Mouse (Mus musculus) midbrain, embryonic 11.5 days (tissue): Measurements from ENCODE around the gene Adcy5. TPM values are rescaled to one million over a fixed set of nuclear protein-coding genes. Genes with fewer than 3 reads are reported as not detected.
A peak's percentile ranks its signal among the peaks of the same experiment; 100 is the strongest.

ENCODE experiments used
- ATAC-seq: fragments of 200-750 bp; cut with Nextera tagmentation; 2 replicates; pipeline ENCODE4 v1.8.0; 2017; ENCODE audit warnings: moderate TSS enrichment, moderate library complexity; ENCODE audit not compliant: low FRiP score
- DNase-seq: peaks from one replicate; pipeline ENCODE4 v3.0.0; 2015; ENCODE audit warnings: low spot score; ENCODE audit errors: missing footprints
- H3K27ac ChIP-seq: fragments of 300-500 bp; sonication (generic); 2 replicates; pipeline ENCODE4 v1.5.1; 2014; ENCODE audit warnings: low read depth, low read length
- H3K27me3 ChIP-seq: fragments of 300-500 bp; sonication (generic); 2 replicates; pipeline ENCODE4 v1.6.1; 2014; ENCODE audit warnings: mild to moderate bottlenecking, low read length, moderate library complexity, mixed read lengths; ENCODE audit not compliant: control insufficient read depth, insufficient read depth
- H3K36me3 ChIP-seq: fragments of 300-500 bp; sonication (generic); 2 replicates; pipeline ENCODE4 v1.6.1; 2014; ENCODE audit warnings: mild to moderate bottlenecking, low read length, moderate library complexity, mixed read lengths; ENCODE audit not compliant: control insufficient read depth, insufficient read depth
- H3K4me1 ChIP-seq: fragments of 300-500 bp; sonication (generic); 2 replicates; pipeline ENCODE4 v1.6.1; 2014; ENCODE audit warnings: low read length; ENCODE audit not compliant: control insufficient read depth, insufficient read depth
- H3K4me2 ChIP-seq: fragments of 300-500 bp; sonication (generic); 2 replicates; pipeline ENCODE4 v1.6.1; 2014; ENCODE audit warnings: mild to moderate bottlenecking, moderate library complexity
- H3K4me3 ChIP-seq: fragments of 300-500 bp; sonication (generic); 2 replicates; pipeline ENCODE4 v1.5.1; 2014; ENCODE audit warnings: low read depth, low read length
- H3K9ac ChIP-seq: fragments of 300-500 bp; sonication (generic); 2 replicates; pipeline ENCODE4 v1.6.1; 2014; ENCODE audit warnings: low read length
- H3K9me3 ChIP-seq: fragments of 300-500 bp; sonication (generic); 2 replicates; pipeline ENCODE4 v1.6.1; 2016; ENCODE audit warnings: low read length; ENCODE audit not compliant: control insufficient read depth
- WGBS: fragments of 180-500 bp; shearing (Covaris S2); extraction: QIAGEN DNeasy Blood & Tissue Kit; methylation state at CpG from one replicate; pipeline ENCODE4 v1.1.7; 2014; 5-methylcytosine and 5-hydroxymethylcytosine counted together
- polyA plus RNA-seq: library from polyadenylated mRNA; unstranded; fragments of >200 nt; fragmentation: Nextera tagmentation; extraction: Ambion mirVana; gene quantifications from 2 replicates; pipeline ENCODE4 v1.2.1, GENCODE M21; 2014

Adcy5 gene
- polyA plus RNA-seq, 1 experiment from 2014 or later, result 1.7 TPM

DNA sequence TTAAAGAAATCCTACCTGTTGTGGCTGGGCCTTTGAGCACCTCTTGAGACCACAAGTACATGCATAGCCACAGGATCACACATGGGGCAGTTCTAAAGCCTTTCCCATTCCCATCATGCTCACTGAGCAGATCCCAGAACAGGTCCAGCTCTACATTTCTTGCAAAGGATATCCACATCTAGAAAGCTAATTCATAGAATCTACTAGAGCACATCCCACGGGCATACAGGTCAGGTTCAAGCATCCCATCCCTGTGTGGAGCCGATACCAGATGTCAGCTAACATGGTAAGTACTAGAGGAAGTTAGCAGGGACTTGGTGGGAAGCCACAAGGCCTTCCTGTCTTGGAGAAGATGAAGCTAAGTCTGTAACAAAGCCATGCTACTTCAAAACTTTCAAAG is 152.0 kb downstream of the Adcy5 start:
- DNase-seq, result no peak
- Histone ChIP-seq H3K9ac (no peak overlapping the region), H3K4me3 (no peak overlapping the region), H3K9me3 (no peaks in the 10 kb centered on the region), H3K4me1 (peaks cover 2% of the 10 kb centered on the region; the same call in 1 of the 2 replicates), H3K4me2 (no peak overlapping the region), H3K27ac (no peak overlapping the region), H3K36me3 (no peaks in the 10 kb centered on the region), H3K27me3 (no peaks in the 10 kb centered on the region)
- WGBS, result 90% methylated on average over 2 of the region's 2 CpGs
- no peak for ATAC-seq

DNA sequence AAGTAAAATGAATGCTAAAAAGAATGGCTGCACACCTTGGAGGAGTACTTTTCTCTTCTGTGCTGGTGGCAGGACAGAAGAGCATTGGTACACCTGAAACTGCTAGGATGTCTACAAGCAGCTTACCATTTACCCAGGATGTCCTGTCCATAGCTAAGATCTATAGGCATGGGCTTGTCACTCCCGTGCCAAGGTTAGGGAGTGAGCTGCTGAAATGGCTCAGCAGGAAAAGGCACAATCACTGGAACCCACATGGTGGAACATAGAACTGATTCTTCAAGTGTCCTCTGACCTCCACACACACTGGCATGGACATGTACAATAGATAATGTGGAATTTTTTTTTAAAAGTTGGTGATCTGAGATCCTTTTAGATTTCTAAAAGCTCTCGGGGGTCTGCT is 152.7 kb downstream of the Adcy5 start:
- WGBS, result 93% methylated on average over 2 of the region's 2 CpGs
- no peak overlapping the region for H3K4me3 ChIP-seq
- no peaks in the 10 kb centered on the region for H3K9me3 ChIP-seq
- no peak overlapping the region for H3K27ac ChIP-seq
- DNase-seq, result no peak
- ATAC-seq, result no peak
- H3K4me1 ChIP-seq, result peaks cover 3% of the 10 kb centered on the region; the same call in 1 of the 2 replicates
- no peak overlapping the region for H3K4me2 ChIP-seq
- H3K36me3 ChIP-seq, result no peaks in the 10 kb centered on the region
- no peaks in the 10 kb centered on the region for H3K27me3 ChIP-seq
- no peak overlapping the region for H3K9ac ChIP-seq

DNA sequence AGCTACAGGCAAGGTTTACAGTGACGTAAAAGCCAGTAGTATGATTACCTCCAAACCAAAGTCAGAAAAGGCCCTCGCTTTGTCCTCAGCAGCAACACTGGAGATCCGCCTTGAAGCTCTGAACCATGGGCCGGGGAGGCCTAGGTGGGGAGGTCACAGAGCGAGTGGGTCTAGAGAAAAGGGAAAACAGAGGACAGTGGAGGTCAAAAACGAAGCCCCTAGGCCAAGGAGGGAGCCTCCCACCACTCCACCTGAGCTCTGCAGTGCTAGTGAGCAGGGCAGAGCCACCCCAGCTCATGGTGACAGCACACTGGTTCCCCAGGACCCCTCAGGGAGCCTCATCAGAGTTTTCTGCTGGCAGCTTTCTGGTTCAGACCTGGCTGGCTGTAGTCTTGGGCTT is 153.3 kb downstream of the Adcy5 start:
- ATAC-seq (no peak), DNase-seq (no peak)
- no peaks in the 10 kb centered on the region for H3K9me3 ChIP-seq
- no peak overlapping the region for H3K27ac ChIP-seq
- no peak overlapping the region for H3K4me2 ChIP-seq
- H3K27me3 ChIP-seq, result no peaks in the 10 kb centered on the region
- no peaks in the 10 kb centered on the region for H3K36me3 ChIP-seq
- H3K9ac ChIP-seq, result no peak overlapping the region
- H3K4me3 ChIP-seq, result no peak overlapping the region
- H3K4me1 ChIP-seq, result peaks cover 3% of the 10 kb centered on the region; the same call in 1 of the 2 replicates
- 84% methylated on average over 6 of the region's 6 CpGs for WGBS

DNA sequence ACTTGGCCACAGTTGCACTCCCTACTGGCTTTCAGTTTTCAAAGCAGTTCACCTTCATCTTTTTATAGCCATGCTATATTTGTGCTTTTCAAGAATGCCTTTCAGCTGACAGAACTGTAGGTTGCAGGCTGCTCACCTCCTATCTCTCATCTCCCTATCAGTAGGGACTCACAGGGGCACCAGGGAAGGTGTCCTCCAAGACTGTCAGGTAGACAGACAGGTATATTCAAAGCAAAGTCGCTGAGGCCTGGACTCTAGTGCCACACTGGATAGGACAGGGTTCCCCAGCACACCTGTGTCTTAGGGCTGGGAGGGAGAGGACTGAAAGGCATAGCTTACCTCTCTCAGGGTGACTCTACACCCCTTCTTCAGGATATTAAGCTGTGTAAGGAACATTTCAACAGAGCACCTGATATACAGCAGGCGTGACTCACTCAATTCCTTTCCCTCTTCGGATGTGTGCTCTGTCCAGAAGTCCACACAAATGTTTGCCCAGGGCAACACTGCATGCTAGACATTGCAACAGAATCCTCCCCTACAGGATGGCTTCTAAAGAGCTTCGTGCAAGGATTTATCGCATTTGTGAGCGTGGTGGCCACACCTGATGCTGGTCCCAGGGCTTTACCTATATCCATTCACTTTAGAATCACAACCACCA is 153.9 kb downstream of the Adcy5 start:
- H3K27me3 ChIP-seq, result no peaks in the 10 kb centered on the region
- H3K9ac ChIP-seq, result no peak overlapping the region
- no peak overlapping the region for H3K4me3 ChIP-seq
- peaks cover 3% of the 10 kb centered on the region; the same call in 1 of the 2 replicates for H3K4me1 ChIP-seq
- no peaks in the 10 kb centered on the region for H3K36me3 ChIP-seq
- H3K9me3 ChIP-seq, result no peaks in the 10 kb centered on the region
- WGBS, result 87% methylated on average over 6 of the region's 6 CpGs
- H3K27ac ChIP-seq, result no peak overlapping the region
- ATAC-seq (no peak), DNase-seq (no peak)
- H3K4me2 ChIP-seq, result no peak overlapping the region

DNA sequence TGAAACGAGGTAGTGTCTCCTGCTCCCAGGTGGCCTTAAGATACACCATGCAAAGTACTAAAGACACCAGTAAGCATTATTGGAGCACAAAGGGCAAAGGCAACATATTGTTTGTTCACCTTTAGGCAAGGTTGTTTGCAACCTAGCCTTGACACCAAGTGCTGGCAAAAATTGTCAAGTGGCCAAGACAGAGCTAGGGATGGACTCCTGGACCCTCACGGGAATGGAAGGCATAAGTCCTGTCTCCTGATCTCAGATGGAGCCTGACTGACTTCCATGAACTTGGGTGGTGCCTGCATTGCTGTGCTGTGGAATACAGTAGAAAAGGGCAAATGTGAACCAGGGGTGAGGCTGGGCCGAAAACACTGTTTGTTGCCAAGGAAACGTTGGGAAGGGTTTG is 155.0 kb downstream of the Adcy5 start:
- H3K27me3 ChIP-seq, result no peaks in the 10 kb centered on the region
- no peak overlapping the region for H3K27ac ChIP-seq
- H3K4me1 ChIP-seq, result peaks cover 3% of the 10 kb centered on the region; the same call in 1 of the 2 replicates
- DNase-seq, result no peak
- H3K36me3 ChIP-seq, result no peaks in the 10 kb centered on the region
- 84% methylated on average over 4 of the region's 4 CpGs for WGBS
- no peak for ATAC-seq
- H3K9me3 ChIP-seq, result no peaks in the 10 kb centered on the region
- no peak overlapping the region for H3K4me2 ChIP-seq
- H3K9ac ChIP-seq, result no peak overlapping the region
- no peak overlapping the region for H3K4me3 ChIP-seq

GRCm38 (mm10) chr16:35310551-35311110 is 156.0 kb downstream of the Adcy5 start:
- Histone ChIP-seq H3K9ac (no peak overlapping the region), H3K4me1 (peaks cover 3% of the 10 kb centered on the region; the same call in 1 of the 2 replicates), H3K27me3 (no peaks in the 10 kb centered on the region), H3K4me3 (no peak overlapping the region), H3K27ac (no peak overlapping the region), H3K9me3 (no peaks in the 10 kb centered on the region), H3K4me2 (no peak overlapping the region), H3K36me3 (no peaks in the 10 kb centered on the region)
- DNase-seq, result no peak
- WGBS, result 30% methylated on average over 2 of the region's 2 CpGs
- ATAC-seq, result no peak

DNA sequence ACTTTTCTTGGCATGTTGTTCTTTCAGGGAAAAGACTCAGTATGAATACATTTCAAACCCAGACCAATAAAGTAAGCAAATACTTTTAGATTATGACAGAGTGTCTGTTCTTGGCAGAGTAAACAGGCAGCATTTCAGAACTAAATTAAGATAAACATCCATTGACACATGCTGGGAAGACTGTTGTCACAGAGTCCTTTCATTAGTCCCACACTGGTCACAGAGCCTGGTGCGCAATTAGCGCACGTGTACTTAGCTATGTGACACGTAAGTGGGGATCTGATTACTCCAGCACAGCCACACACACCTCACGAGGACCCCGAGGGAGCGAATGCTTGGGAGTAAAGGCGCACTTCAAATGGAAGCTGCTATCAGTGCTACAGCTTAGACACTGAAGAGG is 156.9 kb downstream of the Adcy5 start:
- H3K9ac ChIP-seq, result no peak overlapping the region
- no peak overlapping the region for H3K27ac ChIP-seq
- no peaks in the 10 kb centered on the region for H3K36me3 ChIP-seq
- no peaks in the 10 kb centered on the region for H3K27me3 ChIP-seq
- ATAC-seq (peak; percentile 5; the same call in 1 of the 2 replicates), DNase-seq (peak; percentile 84)
- no peak overlapping the region for H3K4me3 ChIP-seq
- 56% methylated on average over 8 of the region's 8 CpGs for WGBS
- peaks cover 3% of the 10 kb centered on the region; the same call in 1 of the 2 replicates for H3K4me1 ChIP-seq
- H3K4me2 ChIP-seq, result no peak overlapping the region
- no peaks in the 10 kb centered on the region for H3K9me3 ChIP-seq

- no peak overlapping the region for H3K9ac ChIP-seq
- peaks cover 3% of the 10 kb centered on the region; the same call in 1 of the 2 replicates for H3K4me1 ChIP-seq
- DNase-seq (no peak), ATAC-seq (no peak)
- H3K27me3 ChIP-seq, result no peaks in the 10 kb centered on the region
- H3K36me3 ChIP-seq, result no peaks in the 10 kb centered on the region
- H3K4me3 ChIP-seq, result no peak overlapping the region
- WGBS, result 72% methylated on average over 3 of the region's 3 CpGs
- no peaks in the 10 kb centered on the region for H3K9me3 ChIP-seq
- no peak overlapping the region for H3K4me2 ChIP-seq
- no peak overlapping the region for H3K27ac ChIP-seq
Measured at GRCm38 (mm10) chr16:35315496-35315895, 160.8 kb downstream of the Adcy5 start.

- no peak for ATAC-seq
Measured at GRCm38 (mm10) chr16:35316856-35317264, 162.2 kb downstream of the Adcy5 start.

More at GRCm38 (mm10) chr16:35316856-35317264, 162.2 kb downstream of the Adcy5 start:
- Histone ChIP-seq H3K9ac (no peak overlapping the region), H3K4me2 (no peak overlapping the region), H3K4me1 (no peaks in the 10 kb centered on the region), H3K27me3 (no peaks in the 10 kb centered on the region), H3K36me3 (no peaks in the 10 kb centered on the region), H3K4me3 (no peak overlapping the region), H3K27ac (no peak overlapping the region), H3K9me3 (no peaks in the 10 kb centered on the region)
- DNase-seq, result no peak
